Mouse (Mus musculus) kidney, embryonic 16.5 days (tissue): ENCODE measurements around the gene Ncoa3. TPM values are rescaled to one million over a fixed set of nuclear protein-coding genes. Genes with fewer than 3 reads are reported as not detected.

Source experiments
- ATAC-seq: fragments of 200-750 bp; cut with Nextera tagmentation; 2 replicates; pipeline ENCODE4 v1.8.0; 2017; ENCODE audit warnings: moderate TSS enrichment; ENCODE audit not compliant: low FRiP score, low TSS enrichment
- H3K27ac ChIP-seq: fragments of 300-500 bp; sonication (generic); 2 replicates; pipeline ENCODE4 v1.5.1; 2014; ENCODE audit warnings: low read length
- H3K27me3 ChIP-seq: fragments of 300-500 bp; sonication (generic); 2 replicates; pipeline ENCODE4 v1.6.1; 2014; ENCODE audit warnings: low read length, control low read depth, mixed read lengths; ENCODE audit not compliant: insufficient read depth
- H3K36me3 ChIP-seq: fragments of 300-500 bp; sonication (generic); 2 replicates; pipeline ENCODE4 v1.6.1; 2014; ENCODE audit warnings: low read length, control low read depth, mixed read lengths; ENCODE audit not compliant: insufficient read depth
- H3K4me1 ChIP-seq: fragments of 300-500 bp; sonication (generic); 2 replicates; pipeline ENCODE4 v1.6.1; 2014; ENCODE audit warnings: low read length, control low read depth, mixed read lengths; ENCODE audit not compliant: insufficient read depth
- H3K4me2 ChIP-seq: fragments of 300-500 bp; sonication (generic); replicated peaks from 2 replicates; pipeline ENCODE4 v1.6.1; 2014; ENCODE audit warnings: low read depth, low read length
- H3K4me3 ChIP-seq: fragments of 300-500 bp; sonication (generic); 2 replicates; pipeline ENCODE4 v1.5.1; 2014; ENCODE audit warnings: mild to moderate bottlenecking, low read length
- H3K9ac ChIP-seq: fragments of 300-500 bp; sonication (generic); replicated peaks from 2 replicates; pipeline ENCODE4 v1.6.1; 2014; ENCODE audit warnings: low read length
- H3K9me3 ChIP-seq: fragments of 300-500 bp; sonication (generic); 2 replicates; pipeline ENCODE4 v1.6.1; 2016; ENCODE audit warnings: low read length, control low read depth
- WGBS: fragments of 180-500 bp; shearing (Covaris S2); extraction: QIAGEN DNeasy Blood & Tissue Kit; methylation state at CpG from one replicate; pipeline ENCODE4 v1.1.7; 2014; 5-methylcytosine and 5-hydroxymethylcytosine counted together
- polyA plus RNA-seq: library from polyadenylated mRNA; unstranded; fragments of >200 nt; fragmentation: Nextera tagmentation; extraction: Ambion mirVana; gene quantifications from 2 replicates; pipeline ENCODE4 v1.2.1, GENCODE M21; 2015

Gene Ncoa3
- polyA plus RNA-seq, 1 experiment from 2014 or later = 19.1 TPM

- 55% methylated on average over 2 of the region's 2 CpGs for WGBS
- peaks cover 6% of the 10 kb centered on the region; the same call in 1 of the 2 replicates for H3K36me3 ChIP-seq
- no peak overlapping the region for H3K27ac ChIP-seq
- H3K4me2 ChIP-seq = no peak overlapping the region
- H3K9ac ChIP-seq = no peak overlapping the region
- H3K9me3 ChIP-seq = no peaks in the 10 kb centered on the region
- H3K4me3 ChIP-seq = no peak overlapping the region
- ATAC-seq = no peak
- H3K27me3 ChIP-seq = no peaks in the 10 kb centered on the region
- peaks cover 33% of the 10 kb centered on the region for H3K4me1 ChIP-seq
Measured at GRCm38 (mm10) chr2:166111238-166111637, 118.8 kb downstream of the Ncoa3 start.

- H3K27me3 ChIP-seq = no peaks in the 10 kb centered on the region
- no peaks in the 10 kb centered on the region for H3K9me3 ChIP-seq
- peaks cover 35% of the 10 kb centered on the region for H3K4me1 ChIP-seq
- H3K4me2 ChIP-seq = no peak overlapping the region
- no peak overlapping the region for H3K4me3 ChIP-seq
- no peak overlapping the region for H3K27ac ChIP-seq
- 39% methylated on average over 10 of the region's 10 CpGs for WGBS
- H3K36me3 ChIP-seq = peaks cover 9% of the 10 kb centered on the region; the same call in 1 of the 2 replicates
- no peak for ATAC-seq
- no peak overlapping the region for H3K9ac ChIP-seq
Measured at GRCm38 (mm10) chr2:166111831-166112250, 119.4 kb downstream of the Ncoa3 start.

- Histone ChIP-seq H3K27me3 (no peaks in the 10 kb centered on the region), H3K9me3 (no peaks in the 10 kb centered on the region), H3K27ac (no peak overlapping the region), H3K9ac (0 out of 2 replicates have a peak overlapping the region, but pooled peaks have one; percentile 6), H3K36me3 (peaks cover 11% of the 10 kb centered on the region; the same call in 1 of the 2 replicates), H3K4me3 (no peak overlapping the region), H3K4me1 (peaks cover 35% of the 10 kb centered on the region), H3K4me2 (no peak overlapping the region)
- 85% methylated on average over 11 of the region's 11 CpGs for WGBS
- no peak for ATAC-seq
Measured at GRCm38 (mm10) chr2:166112986-166113385, 120.5 kb downstream of the Ncoa3 start.

GRCm38 (mm10) chr2:166115571-166116277, 123.3 kb downstream of the Ncoa3 start:
- 59% methylated on average over 15 of the region's 15 CpGs for WGBS
- peak; percentile 83 for ATAC-seq
- Histone ChIP-seq H3K9ac (no peak overlapping the region), H3K27ac (peak overlapping the region; percentile 69), H3K4me3 (no peak overlapping the region), H3K27me3 (no peaks in the 10 kb centered on the region), H3K4me1 (peaks cover 38% of the 10 kb centered on the region), H3K4me2 (no peak overlapping the region), H3K36me3 (peaks cover 11% of the 10 kb centered on the region; the same call in 1 of the 2 replicates), H3K9me3 (no peaks in the 10 kb centered on the region)

GRCm38 (mm10) chr2:166116278-166116608, 123.8 kb downstream of the Ncoa3 start:
- Histone ChIP-seq H3K4me2 (no peak overlapping the region), H3K27me3 (no peaks in the 10 kb centered on the region), H3K4me3 (no peak overlapping the region), H3K36me3 (peaks cover 11% of the 10 kb centered on the region; the same call in 1 of the 2 replicates), H3K9me3 (no peaks in the 10 kb centered on the region), H3K27ac (peak overlapping the region; percentile 69), H3K4me1 (peaks cover 34% of the 10 kb centered on the region), H3K9ac (no peak overlapping the region)
- WGBS = 40% methylated on average over 7 of the region's 7 CpGs
- no peak; the same call in 1 of the 2 replicates for ATAC-seq

- H3K9ac ChIP-seq = no peak overlapping the region
- no peak overlapping the region for H3K4me3 ChIP-seq
- no peaks in the 10 kb centered on the region for H3K9me3 ChIP-seq
- 93% methylated on average over 16 of the region's 16 CpGs for WGBS
- no peaks in the 10 kb centered on the region for H3K27me3 ChIP-seq
- peak overlapping the region; percentile 69 for H3K27ac ChIP-seq
- peaks cover 11% of the 10 kb centered on the region; the same call in 1 of the 2 replicates for H3K36me3 ChIP-seq
- no peak overlapping the region for H3K4me2 ChIP-seq
- H3K4me1 ChIP-seq = peaks cover 29% of the 10 kb centered on the region
- ATAC-seq = no peak
Measured at GRCm38 (mm10) chr2:166116704-166117103, 124.3 kb downstream of the Ncoa3 start.

GRCm38 (mm10) chr2:166119992-166120391, 127.6 kb downstream of the Ncoa3 start:
- WGBS = 68% methylated on average over 2 of the region's 2 CpGs
- Histone ChIP-seq H3K9me3 (no peaks in the 10 kb centered on the region), H3K36me3 (peaks cover 5% of the 10 kb centered on the region; the same call in 1 of the 2 replicates), H3K27ac (no peak overlapping the region), H3K27me3 (no peaks in the 10 kb centered on the region), H3K4me3 (no peak overlapping the region), H3K9ac (no peak overlapping the region), H3K4me2 (no peak overlapping the region), H3K4me1 (peaks cover 11% of the 10 kb centered on the region; the same call in 1 of the 2 replicates)
- ATAC-seq = no peak

- 0 out of 2 replicates have a peak, but pooled peaks cover 4% of the 10 kb centered on the region for H3K4me1 ChIP-seq
- 82% methylated on average over 14 of the region's 14 CpGs for WGBS
- no peak overlapping the region for H3K27ac ChIP-seq
- peaks cover 1% of the 10 kb centered on the region; the same call in 1 of the 2 replicates for H3K36me3 ChIP-seq
- H3K27me3 ChIP-seq = no peaks in the 10 kb centered on the region
- 0 out of 2 replicates have a peak, but pooled peaks have one; percentile 28 for ATAC-seq
- H3K4me2 ChIP-seq = no peak overlapping the region
- no peaks in the 10 kb centered on the region for H3K9me3 ChIP-seq
- no peak overlapping the region for H3K4me3 ChIP-seq
- no peak overlapping the region for H3K9ac ChIP-seq
Measured at GRCm38 (mm10) chr2:166121681-166122355, 129.4 kb downstream of the Ncoa3 start.

GRCm38 (mm10) chr2:166122781-166123180, 130.3 kb downstream of the Ncoa3 start:
- Histone ChIP-seq H3K27ac (no peak overlapping the region), H3K27me3 (no peaks in the 10 kb centered on the region), H3K36me3 (no peaks in the 10 kb centered on the region), H3K9ac (no peak overlapping the region), H3K4me3 (no peak overlapping the region), H3K4me1 (0 out of 2 replicates have a peak, but pooled peaks cover 4% of the 10 kb centered on the region), H3K4me2 (no peak overlapping the region), H3K9me3 (no peaks in the 10 kb centered on the region)
- ATAC-seq = no peak
- WGBS = 84% methylated on average over 6 of the region's 6 CpGs
